Mouse (Mus musculus) left cerebral cortex, postnatal 10 days (tissue): ENCODE data around the gene Ss18l2. TPM values are rescaled to one million over a fixed set of nuclear protein-coding genes. Genes with fewer than 3 reads are reported as not detected.
A peak's percentile ranks its signal among the peaks of the same experiment; 100 is the strongest.

Experiments used
- DNase-seq, 2 experiments: peaks; one replicate each; pipeline ENCODE4 v3.0.0; 2021 to 2022; ENCODE audit warnings: low spot score in 2 of 2, mixed read lengths in 1 of 2; ENCODE audit errors: extremely low spot score in 1 of 2
- intact Hi-C: fragments of 180-260 bp; cut with DNase I; formaldehyde crosslinking; loops from one replicate; pipeline ENCODE4 v1.15.1; 2025
- total RNA-seq, 2 experiments: library from RNA; stranded (reverse); gene quantifications; 2 replicates each; pipeline ENCODE4 v1.2.3; 2021

Ss18l2 gene
- total RNA-seq = 10 to 100 TPM; 76.4 to 94.9 TPM

DNA sequence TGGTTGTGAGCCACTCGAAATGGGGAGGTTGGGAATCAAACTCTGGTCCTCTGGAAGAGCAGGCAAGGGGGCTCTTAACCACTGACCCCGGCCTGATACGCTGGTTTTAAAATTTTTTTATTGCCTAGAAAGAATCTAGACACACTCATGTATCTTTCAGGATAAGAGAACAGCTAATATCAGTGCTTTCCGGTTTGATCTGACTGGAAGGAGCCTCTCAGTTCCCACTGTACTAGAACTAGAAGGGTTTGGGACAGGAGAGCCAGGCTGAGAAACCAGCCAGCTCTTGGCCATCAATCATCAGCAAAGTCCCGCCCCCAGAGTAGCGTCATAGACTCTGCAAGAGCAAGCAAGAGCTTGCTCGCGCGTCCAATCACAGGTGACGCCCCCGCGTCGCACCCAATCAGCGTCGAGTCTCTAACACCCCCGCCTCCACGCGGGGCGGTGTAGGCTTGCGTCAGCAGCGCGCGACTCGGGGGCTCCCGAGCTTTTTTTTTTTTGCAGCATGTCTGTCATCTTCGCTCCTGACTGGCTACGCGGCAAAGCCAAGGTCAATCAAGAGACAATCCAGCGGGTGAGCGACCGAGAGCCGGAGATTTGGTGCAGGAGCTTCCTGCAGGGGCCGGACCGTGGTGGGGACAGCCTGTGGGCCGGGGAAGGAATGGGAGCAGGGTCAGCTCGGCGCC is at the start of gene Ss18l2:
TSS of gene Ss18l2 (plus strand) at position 432 of the 686 bp plus-strand sequence.
- DNase-seq = peak; percentile 97 to 99
- intact Hi-C loops = no loop called here

DNA sequence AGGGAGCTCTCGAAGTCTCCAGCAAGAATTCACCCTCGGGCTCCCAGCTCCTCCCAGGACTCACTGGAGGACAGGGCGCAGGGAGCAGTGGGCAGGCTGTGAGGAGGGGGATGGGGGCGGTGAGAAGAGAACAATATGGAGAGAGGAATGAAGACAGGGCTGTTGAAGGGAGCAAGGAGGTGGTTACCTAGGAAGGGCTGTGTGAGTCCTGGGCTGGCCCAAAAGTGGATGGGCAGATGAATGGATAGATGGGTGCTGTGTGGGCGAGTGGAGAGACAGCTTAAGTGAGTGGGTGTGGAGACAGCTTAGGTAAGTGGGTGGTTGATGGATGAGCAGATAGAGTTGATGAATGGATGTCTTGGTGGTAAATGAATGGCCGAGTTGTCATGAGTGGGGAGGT is 46.7 kb upstream of the Ss18l2 start:
- intact Hi-C loops = loop anchor here (2.0 kb wide), 1 partner anchor 21 kb away; the partner anchor contains the start of genes Lyzl4 and Vipr1
- peak in 1 of 2 experiments; percentile 42 for DNase-seq

DNA sequence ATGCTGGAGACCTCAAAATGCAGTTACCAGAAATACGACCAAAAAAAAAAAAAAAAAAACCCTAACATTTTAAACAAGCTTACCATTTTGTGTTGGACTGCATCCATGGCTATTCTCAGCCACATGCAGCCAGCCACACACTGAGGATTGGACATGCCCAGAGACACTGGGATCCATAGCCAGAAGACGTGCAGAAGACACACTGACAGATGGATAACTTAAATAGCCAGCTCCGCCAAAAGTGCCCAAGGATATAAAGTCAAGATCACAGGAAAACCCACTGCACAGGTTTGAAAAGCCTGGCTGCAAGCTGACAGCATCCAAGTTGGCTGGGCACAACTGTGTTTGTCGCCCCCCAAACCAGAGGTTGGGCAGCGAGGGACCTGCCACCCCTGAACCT is 46.0 kb upstream of the Ss18l2 start:
- intact Hi-C loops = no loop called here
- peak in 1 of 2 experiments; percentile 68 for DNase-seq

DNA sequence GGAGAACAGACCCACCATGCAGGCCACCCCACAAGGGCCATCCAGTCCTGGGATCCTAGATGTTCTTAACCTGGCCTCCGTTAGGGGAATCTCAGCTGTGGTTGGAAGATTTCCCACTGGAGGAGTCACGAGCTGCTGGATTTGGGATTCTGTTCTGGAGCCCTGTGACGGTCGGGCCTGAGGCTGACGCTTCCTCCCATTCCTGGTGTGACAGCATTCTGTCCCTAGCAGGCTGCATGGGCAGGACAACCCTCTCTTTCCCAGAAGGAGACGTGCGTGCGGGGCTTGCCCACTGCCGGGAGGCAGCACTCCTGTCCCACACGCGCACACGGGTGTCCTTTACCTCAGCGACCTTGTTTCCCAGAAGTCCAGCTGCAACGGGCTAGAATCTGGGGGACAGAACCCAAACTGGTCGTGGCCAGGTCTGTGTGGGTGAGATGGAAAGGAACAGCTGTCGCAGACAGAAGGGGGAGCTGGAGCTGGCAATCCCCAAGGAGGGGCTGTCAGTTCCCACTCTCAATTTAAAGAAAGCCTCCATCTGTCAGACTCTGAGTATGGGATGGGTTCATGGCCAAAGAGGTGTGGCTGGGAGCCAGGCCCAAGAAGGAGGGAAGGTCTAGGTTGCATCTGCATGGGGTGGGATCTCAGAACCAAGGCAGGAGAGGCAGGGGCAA is 43.0 kb upstream of the Ss18l2 start:
- intact Hi-C loops = loop anchor here (5.0 kb wide), 1 partner anchor 190 kb away; no protein-coding TSS in a partner anchor
- peak; percentile 61 for DNase-seq

DNA sequence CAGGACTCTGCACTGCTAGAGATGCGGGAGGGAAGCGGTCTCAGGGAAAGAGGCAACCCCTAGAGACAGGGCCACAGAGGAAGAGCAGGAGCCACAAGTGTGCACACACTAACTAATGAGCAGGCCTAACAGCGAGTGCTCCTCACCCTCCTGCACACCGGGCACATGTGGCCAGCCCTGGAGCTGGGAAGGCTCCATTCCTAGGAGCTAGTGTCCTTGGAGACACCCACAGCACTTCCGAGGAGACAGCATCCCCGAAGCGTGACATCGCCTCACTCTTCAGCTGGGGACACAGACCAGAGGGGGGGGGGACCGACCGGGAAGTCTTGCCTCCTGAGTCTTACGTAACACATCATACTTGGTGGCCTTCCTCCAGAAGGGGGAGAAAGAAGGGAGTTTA is 42.3 kb upstream of the Ss18l2 start:
- intact Hi-C loops = loop anchor here (5.0 kb wide), 1 partner anchor 191 kb away; no protein-coding TSS in a partner anchor
- no peak for DNase-seq

DNA sequence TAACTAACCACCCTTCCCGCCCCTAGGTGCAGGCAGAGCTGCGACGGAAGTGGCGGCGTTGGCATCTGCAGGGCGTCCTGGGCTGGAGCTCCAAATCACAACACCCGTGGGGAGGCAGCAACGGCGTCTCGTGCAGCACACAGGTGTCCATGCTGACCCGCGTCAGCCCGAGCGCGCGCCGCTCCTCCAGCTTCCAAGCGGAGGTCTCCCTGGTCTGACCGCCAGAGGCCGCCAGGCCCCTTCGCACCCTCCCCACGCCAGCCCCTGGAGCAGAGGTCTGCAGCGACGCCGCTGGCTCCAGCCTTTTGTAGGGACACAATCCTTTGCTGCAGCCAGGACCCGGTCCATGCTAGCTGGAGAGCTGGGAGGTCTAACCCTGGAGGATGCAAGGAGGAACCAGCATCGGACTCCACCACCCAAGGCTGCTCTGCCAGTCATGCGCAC is 40.8 kb upstream of the Ss18l2 start:
- DNase-seq = peak in 1 of 2 experiments; percentile 78
- intact Hi-C loops = loop anchor here (5.0 kb wide), 1 partner anchor 192 kb away; no protein-coding TSS in a partner anchor

DNA sequence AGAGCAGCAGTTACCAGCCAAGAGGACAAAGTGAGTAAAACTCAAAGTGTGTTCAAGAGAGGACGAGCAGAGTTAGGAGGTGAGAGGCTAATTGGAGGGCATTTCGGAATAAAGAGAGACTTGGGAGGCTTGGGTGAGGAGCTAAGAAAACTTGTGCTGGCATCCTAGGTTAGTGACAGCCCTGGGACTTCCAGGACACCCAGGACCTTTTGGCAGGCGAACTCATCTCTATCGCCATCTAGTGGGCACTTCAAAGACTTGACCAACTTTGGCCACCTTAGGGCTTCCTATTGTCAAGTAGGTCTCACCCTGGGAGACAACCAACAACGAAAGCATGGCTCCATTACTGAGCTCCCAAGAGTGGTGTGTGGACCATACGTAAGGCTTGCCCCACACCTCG is 38.8 kb upstream of the Ss18l2 start:
- DNase-seq = no peak
- intact Hi-C loops = no loop called here

DNA sequence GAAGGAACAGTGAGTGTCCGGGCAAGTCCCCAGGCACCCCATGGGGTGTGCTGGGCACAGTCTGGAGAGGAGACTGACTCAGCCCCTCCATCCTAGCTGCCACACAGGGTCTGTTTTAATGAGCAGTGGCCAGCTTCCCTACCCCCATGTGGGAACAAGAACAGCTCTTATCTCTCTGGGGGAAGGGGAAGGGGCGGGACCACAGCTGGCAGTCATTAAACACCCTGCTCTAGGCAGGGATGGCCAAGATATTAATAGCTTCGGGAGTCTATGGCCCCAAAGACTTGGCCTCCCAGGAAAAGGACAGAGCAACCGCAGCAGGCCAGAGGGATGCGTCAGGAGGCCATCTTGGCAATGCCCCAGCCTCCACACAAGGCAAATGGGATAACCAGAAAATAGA is 37.8 kb upstream of the Ss18l2 start:
- DNase-seq = no peak
- intact Hi-C loops = no loop called here

DNA sequence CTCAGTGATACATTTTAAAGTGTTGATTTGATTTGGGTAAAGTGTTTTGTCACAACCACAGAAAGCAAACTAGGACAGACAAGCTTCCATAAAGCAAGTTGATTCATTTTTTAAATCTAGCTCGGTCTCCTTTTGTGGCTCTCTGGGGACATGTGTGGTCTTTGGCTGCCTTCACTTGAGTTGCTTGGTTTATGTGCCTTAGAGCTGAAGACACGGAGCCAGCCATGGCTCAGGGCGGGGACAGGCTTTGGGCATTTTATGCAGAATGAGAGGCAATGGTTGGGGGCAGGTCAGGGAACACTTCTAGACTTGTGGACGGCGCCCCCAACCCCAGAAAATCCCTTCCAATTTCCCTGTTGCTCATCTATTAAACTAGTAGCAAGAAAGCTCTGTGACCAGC is 36.4 kb upstream of the Ss18l2 start:
- intact Hi-C loops = no loop called here

DNA sequence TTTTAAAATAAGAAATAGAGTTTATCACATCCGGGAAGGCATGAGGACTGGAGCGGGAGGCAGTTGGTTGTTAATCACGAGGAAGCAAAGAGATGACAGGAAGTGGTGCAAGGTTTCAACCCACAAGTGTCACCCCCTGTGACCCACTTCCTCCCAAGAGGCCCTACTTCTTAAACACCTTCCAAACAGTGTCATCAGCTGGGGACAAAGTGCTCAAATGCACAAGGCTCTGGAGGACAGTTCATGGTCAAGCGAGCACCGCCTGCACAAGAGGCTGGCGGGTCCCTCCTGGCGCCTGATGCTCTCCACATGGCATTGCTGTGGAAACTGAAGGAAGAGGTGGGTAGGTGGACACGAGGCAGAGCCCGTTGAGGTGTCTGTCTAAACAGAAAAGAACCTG is 35.1 kb upstream of the Ss18l2 start:
- intact Hi-C loops = loop anchor here (5.0 kb wide), 1 partner anchor 33 kb away; the partner anchor contains the start of genes Lyzl4 and Vipr1
- no peak for DNase-seq

More for the DNA sequence above, 36.4 kb upstream of the Ss18l2 start:
- no peak for DNase-seq

DNA sequence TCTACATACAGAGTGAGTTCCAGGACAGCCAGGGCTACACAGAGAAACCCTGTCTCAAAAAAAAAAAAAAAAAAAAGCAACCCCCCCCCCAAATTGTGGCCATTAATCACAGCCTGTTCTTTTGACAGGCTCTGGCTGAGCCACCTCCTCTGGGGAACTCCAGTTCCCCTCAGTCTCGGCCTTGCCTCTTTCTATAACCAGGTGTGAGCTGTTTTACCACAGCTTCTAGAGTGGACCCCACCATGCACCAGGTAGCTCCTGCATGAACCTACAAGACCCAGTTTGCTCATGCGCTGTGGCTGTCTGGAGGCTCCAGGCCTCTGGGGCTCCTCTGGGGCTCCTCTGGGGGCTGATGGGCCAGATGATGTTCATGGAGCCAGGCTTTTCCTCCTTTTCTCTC is 34.6 kb upstream of the Ss18l2 start:
- no peak for DNase-seq
- intact Hi-C loops = loop anchor here (5.0 kb wide), 1 partner anchor 33 kb away; the partner anchor contains the start of genes Lyzl4 and Vipr1

DNA sequence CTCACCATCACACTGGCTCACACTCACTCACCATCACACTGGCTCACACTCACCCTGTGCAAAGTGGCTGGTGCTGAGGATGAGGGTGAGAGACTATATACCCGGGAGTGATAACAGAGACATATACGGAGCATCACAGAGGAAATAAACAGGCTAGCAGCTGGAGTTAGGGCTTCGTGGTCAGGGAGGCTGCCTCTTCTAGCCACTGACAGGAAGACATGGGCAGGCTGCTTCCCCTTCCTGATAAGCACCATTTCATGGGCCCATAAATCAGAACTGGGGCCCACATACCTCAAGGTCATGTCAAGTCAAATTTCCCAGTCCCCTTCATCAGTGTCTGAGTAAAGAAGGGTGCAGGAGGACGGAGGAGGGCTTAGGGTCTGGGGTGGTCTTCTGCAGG is 33.1 kb upstream of the Ss18l2 start:
- intact Hi-C loops = loop anchor here (5.0 kb wide), 1 partner anchor 35 kb away; the partner anchor contains the start of genes Lyzl4 and Vipr1

DNA sequence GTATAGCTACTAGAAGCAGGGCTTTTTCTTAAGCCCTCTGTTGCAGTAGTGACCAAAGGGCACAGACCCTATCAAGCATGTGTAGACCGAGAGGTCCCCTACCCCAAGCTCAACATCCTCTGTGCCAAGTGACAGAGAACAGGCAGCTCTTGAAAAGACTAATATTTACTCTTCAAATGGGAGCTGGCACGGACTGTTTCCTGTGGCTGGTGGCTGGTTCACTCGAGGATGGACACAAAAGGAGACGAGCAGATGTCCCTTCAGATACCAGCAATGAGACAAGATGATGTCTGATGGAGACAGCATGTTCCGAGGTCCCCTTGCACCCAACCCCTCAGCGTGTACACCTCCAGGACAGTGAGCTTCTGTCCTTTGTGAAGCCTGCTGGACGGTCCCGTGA is 32.7 kb upstream of the Ss18l2 start:
- no peak for DNase-seq
- intact Hi-C loops = loop anchor here (5.0 kb wide), 1 partner anchor 35 kb away; the partner anchor contains the start of genes Lyzl4 and Vipr1

More for the DNA sequence above, 33.1 kb upstream of the Ss18l2 start:
- DNase-seq = no peak

DNA sequence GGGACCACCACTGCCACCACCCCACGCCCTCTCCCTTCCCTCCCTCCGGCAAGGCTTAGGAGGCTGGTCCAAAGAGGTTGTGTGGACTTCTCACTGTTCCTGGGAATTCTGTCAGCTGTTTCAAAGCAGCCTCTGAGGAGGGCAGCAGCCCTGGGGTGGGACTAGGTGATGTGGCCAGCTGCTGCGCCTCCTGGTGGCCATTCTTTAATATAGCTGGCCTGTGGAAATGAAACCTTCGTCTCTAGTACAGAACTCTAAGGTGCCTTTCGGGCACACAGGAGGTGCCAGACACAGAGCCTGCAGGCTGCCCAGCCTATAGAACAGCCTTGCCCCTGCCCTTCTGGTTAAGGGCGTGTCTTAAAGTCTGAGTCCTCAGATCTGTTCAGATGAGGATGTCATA is 30.6 kb upstream of the Ss18l2 start:
- intact Hi-C loops = loop anchor here (5.0 kb wide), 1 partner anchor 37 kb away; the partner anchor contains the start of genes Lyzl4 and Vipr1

DNA sequence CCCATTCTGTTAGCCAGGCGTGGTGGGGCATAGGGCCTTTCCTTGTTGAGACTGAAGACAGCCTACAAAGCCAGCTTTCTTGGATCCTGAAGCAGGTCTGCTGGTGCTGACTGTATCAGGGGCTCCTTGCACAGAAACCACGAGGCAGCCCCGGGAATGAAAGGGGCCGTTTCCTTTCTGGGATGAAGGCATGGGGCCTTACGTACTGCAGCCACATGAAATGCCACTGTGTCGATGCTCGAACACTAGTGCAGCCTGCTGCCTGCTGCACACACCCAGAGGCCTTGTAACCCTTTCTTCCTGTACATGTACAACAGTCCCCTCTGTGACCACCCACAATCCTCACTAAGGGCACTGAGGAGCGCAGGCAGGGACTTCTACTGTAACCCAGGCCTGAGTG is 28.9 kb upstream of the Ss18l2 start:
- intact Hi-C loops = no loop called here
- DNase-seq = no peak

More for the DNA sequence above, 30.6 kb upstream of the Ss18l2 start:
- DNase-seq = peak in 1 of 2 experiments; percentile 76

DNA sequence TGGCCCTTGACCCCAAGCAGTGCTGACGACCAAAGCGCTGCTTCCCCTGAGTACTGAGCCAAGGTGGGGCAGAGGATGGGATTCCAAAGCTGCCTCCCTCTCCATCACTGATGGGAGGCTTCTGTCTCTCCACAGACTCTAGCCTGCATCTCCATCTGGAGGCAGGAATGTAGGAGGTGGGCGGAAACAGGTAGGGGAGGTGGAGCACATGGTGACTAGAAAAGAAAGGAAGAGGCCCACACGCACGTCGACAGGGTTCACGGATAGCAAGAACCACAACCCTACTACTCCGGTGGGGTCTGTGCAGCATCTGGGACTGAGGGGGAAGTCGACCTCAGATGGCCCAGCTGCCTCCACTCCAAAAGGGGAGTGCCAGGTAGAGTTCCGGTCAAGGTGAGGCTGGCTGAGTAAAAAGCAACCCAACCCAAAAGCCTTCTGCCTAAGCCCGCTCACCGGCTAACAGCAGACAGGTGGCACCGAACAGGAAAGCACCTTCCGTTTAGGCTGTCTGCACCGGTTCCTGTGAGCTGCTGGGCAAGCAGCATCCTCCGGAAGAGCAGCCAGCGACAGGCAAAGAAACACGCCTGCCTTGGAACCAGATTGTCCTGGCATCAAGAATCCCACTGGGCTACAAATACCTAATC is 28.0 kb upstream of the Ss18l2 start:
- no peak for DNase-seq
- intact Hi-C loops = no loop called here

DNA sequence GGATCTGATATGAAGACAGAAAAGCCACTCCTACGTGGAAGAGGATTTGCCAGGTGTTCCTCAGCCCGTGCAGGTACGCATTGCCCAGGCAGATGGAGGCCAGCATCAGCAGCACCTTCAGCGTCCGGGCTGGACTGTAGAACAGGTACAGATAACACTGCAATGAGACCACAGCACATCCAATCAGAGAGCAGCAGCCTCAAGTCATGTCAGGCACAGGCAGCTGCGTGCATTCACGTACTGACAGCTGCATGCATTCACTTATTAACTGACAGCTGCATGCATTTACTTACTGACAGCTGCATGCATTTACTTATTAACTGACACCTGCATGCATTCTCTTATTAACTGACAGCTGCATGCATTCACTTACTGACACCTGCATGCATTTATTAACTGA is 25.4 kb upstream of the Ss18l2 start:
- intact Hi-C loops = no loop called here
- DNase-seq = no peak

DNA sequence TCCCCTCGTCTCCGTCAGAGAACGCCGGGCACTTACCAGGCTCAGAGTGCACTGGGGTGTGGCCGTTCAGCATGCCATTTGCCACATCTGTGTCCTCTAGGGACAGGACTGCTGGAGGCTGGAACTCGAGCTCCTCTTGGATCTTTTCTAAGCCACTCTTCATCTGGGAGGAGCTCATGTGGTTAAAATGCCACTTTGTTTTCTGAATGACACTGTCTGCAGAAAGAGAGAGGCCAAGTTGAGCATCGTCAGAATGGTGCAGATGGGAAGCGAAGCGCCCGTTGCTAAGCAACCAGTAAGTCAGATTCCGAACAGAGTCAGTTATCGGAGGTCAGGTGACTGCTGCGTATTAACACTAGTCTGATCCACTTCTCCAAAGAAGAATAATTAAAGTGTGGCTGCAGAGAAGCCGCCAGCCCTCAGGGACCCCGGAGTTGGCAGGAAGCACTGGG is 19.9 kb upstream of the Ss18l2 start:
- peak in 1 of 2 experiments; percentile 76 for DNase-seq
- intact Hi-C loops = no loop called here

DNA sequence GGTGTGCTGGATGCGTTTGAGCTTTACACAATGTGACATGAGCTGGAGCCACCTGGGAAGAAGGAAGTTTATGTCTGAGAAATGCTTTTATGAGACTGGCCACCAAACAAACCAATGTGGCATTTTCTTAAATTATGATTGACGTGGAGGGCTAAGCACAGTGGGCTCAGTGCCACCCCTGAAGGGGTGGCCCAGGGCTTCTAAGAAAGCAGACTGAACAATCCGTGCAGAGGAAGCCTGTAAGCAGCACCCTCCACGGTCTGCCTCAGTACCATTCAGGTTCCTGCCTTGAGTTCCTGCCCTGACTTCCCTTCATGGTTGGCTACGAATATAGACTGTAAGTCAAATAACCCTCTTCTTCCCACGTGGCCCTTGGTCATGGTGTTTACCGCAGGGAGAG is 19.4 kb upstream of the Ss18l2 start:
- intact Hi-C loops = no loop called here
- no peak for DNase-seq
